Mouse (Mus musculus): Measurements from ENCODE around the gene Gm17402. TPM values are rescaled to one million over a fixed set of nuclear protein-coding genes. Genes with fewer than 3 reads are reported as not detected.

Gene Gm17402
- polyA plus RNA-seq (2014; fragmentation: Nextera tagmentation; extraction: Ambion mirVana) = not detected in 2 replicates

DNA sequence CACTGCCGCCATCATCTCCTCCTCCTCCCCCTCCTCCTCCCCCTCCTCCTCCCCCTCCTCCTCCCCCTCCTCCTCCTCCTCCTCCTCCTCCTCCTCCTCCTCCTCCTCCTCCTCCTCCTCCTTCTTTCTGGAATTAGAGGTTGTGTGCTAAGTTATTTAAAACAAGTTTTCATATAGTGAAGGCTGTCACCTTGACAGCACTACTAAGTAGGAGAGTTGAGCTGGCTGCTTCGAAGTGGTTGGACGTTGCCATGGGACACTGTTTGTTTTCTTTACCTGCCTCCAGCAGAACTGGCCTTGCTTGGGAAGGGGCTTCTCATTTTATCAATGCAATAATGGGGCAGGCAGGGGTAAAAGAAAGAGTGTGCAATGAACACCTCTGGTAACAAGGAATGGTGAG is at the start of gene Gm17402:
Gene Gm17402 (minus strand): TSS at position 101 of the 400 bp plus-strand sequence.
- Histone ChIP-seq H3K27ac (no peak within 1 kb of the TSS), H3K4me3 (replicated peaks; ENCODE audit: low read length) (peak within 1 kb of the TSS; percentile 56), H3K27me3 (ENCODE audit: control insufficient read depth, insufficient read depth, low read length) (peaks cover 17% of the 10 kb centered on the region), H3K9me3 (ENCODE audit: control insufficient read depth, low read length) (no peaks in the 10 kb centered on the region), H3K36me3 (replicated peaks; ENCODE audit: control insufficient read depth, insufficient read depth) (no peaks in the 10 kb centered on the region), H3K4me1 (replicated peaks; ENCODE audit: control insufficient read depth, insufficient read depth, low read length) (no peaks in the 10 kb centered on the region; the same call in 1 of the 2 replicates), H3K9ac (peak within 1 kb of the TSS; percentile 69), H3K4me2 (replicated peaks) (peak within 1 kb of the TSS; percentile 87)
- WGBS = 57% methylated on average over 3 of the region's 3 CpGs
- DNase-seq (ENCODE audit: low spot score) = no peak
- no peak for ATAC-seq (ENCODE audit: low FRiP score)

GRCm38 (mm10) chr3:67378215-67378614 is 3.3 kb upstream of the Gm17402 start:
- Histone ChIP-seq H3K27ac (no peak overlapping the region), H3K27me3 (ENCODE audit: control insufficient read depth, insufficient read depth, low read length) (peaks cover under 1% of the 10 kb centered on the region; the same call in 1 of the 2 replicates), H3K9me3 (ENCODE audit: control insufficient read depth, low read length) (no peaks in the 10 kb centered on the region), H3K4me3 (replicated peaks; ENCODE audit: low read length) (no peak overlapping the region), H3K9ac (no peak overlapping the region), H3K4me1 (replicated peaks; ENCODE audit: control insufficient read depth, insufficient read depth, low read length) (no peaks in the 10 kb centered on the region; the same call in 1 of the 2 replicates), H3K36me3 (replicated peaks; ENCODE audit: control insufficient read depth, insufficient read depth) (no peaks in the 10 kb centered on the region), H3K4me2 (replicated peaks) (no peak overlapping the region)
- no peak for DNase-seq (ENCODE audit: low spot score)
- ATAC-seq (ENCODE audit: low FRiP score) = no peak

- no peaks in the 10 kb centered on the region; the same call in 1 of the 2 replicates for H3K4me1 ChIP-seq (replicated peaks; ENCODE audit: control insufficient read depth, insufficient read depth, low read length)
- peak overlapping the region; percentile 87 for H3K4me2 ChIP-seq (replicated peaks)
- H3K27me3 ChIP-seq (ENCODE audit: control insufficient read depth, insufficient read depth, low read length) = peaks cover 17% of the 10 kb centered on the region
- H3K9ac ChIP-seq = peak overlapping the region; percentile 69
- DNase-seq (ENCODE audit: low spot score) = no peak
- no peak for ATAC-seq (ENCODE audit: low FRiP score)
- H3K9me3 ChIP-seq (ENCODE audit: control insufficient read depth, low read length) = no peaks in the 10 kb centered on the region
- no peak overlapping the region for H3K27ac ChIP-seq
- no peaks in the 10 kb centered on the region for H3K36me3 ChIP-seq (replicated peaks; ENCODE audit: control insufficient read depth, insufficient read depth)
- H3K4me3 ChIP-seq (replicated peaks; ENCODE audit: low read length) = peak overlapping the region; percentile 56
- 37% methylated on average over 7 of the region's 7 CpGs for WGBS
Measured at GRCm38 (mm10) chr3:67374360-67374778, 594 bp downstream of the Gm17402 start.

DNA sequence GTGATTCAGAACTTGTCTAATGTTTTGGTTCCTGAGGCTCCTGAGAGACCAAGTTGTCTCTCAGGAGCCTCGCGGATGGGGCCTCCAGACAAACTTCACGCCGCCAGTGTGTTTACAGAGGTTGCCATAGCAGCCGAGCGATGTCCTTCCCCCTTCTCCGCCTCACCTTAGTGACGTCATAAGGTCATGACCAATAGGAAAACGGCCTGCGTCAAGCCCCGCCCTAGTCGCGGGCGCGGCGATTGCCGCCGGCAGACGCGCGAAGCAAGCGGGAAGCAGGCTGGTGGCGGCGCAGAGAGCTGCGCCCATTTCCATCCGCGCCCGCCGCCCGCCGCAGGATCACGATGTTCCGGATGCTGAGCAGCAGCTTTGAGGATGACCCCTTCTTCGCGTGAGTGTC is 1.1 kb downstream of the Gm17402 start, which contains the start of gene Mlf1:
Gene Mlf1 (plus strand): TSS at position 226 of the 400 bp plus-strand sequence.
- DNase-seq (ENCODE audit: low spot score) (peak; percentile 97), ATAC-seq (ENCODE audit: low FRiP score) (peak; percentile 99)
- H3K36me3 ChIP-seq (replicated peaks; ENCODE audit: control insufficient read depth, insufficient read depth) = no peaks in the 10 kb centered on the region
- peak within 1 kb of the TSS; percentile 56 for H3K4me3 ChIP-seq (replicated peaks; ENCODE audit: low read length)
- H3K9me3 ChIP-seq (ENCODE audit: control insufficient read depth, low read length) = no peaks in the 10 kb centered on the region
- no peak within 1 kb of the TSS for H3K27ac ChIP-seq
- no peaks in the 10 kb centered on the region; the same call in 1 of the 2 replicates for H3K4me1 ChIP-seq (replicated peaks; ENCODE audit: control insufficient read depth, insufficient read depth, low read length)
- 0% methylated on average over 35 of the region's 35 CpGs for WGBS
- peak within 1 kb of the TSS; percentile 87 for H3K4me2 ChIP-seq (replicated peaks)
- peak within 1 kb of the TSS; percentile 69 for H3K9ac ChIP-seq
- H3K27me3 ChIP-seq (ENCODE audit: control insufficient read depth, insufficient read depth, low read length) = peaks cover 17% of the 10 kb centered on the region

- 60% methylated on average over 5 of the region's 5 CpGs for WGBS
- ATAC-seq (ENCODE audit: low FRiP score) = no peak
- Histone ChIP-seq H3K27me3 (ENCODE audit: control insufficient read depth, insufficient read depth, low read length) (peaks cover 17% of the 10 kb centered on the region), H3K4me2 (replicated peaks) (no peak overlapping the region), H3K27ac (no peak overlapping the region), H3K36me3 (replicated peaks; ENCODE audit: control insufficient read depth, insufficient read depth) (no peaks in the 10 kb centered on the region), H3K4me1 (replicated peaks; ENCODE audit: control insufficient read depth, insufficient read depth, low read length) (no peaks in the 10 kb centered on the region; the same call in 1 of the 2 replicates), H3K4me3 (replicated peaks; ENCODE audit: low read length) (no peak overlapping the region), H3K9me3 (ENCODE audit: control insufficient read depth, low read length) (no peaks in the 10 kb centered on the region), H3K9ac (no peak overlapping the region)
- DNase-seq (ENCODE audit: low spot score) = no peak
Measured at GRCm38 (mm10) chr3:67372781-67373180, 2.2 kb downstream of the Gm17402 start.

DNA sequence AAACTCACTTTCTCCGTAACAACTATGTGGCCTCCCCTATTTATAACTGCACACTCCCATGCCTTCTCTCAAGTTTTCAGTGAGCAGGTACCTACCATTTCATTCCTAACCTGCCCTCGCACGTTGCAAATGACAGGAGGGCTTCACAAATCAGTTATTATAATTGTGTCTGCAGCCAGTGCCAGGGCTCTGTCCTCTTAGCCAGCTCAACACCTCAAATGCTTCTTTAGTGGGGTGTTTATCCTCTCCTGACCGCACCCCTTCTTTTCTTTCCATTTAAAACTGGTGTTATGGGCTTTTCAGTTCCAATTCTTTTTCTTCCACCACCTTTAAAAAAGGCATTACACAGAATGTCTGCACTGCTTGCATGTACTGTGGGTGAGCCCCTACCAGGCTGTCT is 2.8 kb downstream of the Gm17402 start:
- H3K4me2 ChIP-seq (replicated peaks) = no peak overlapping the region
- WGBS = 71% methylated on average over 4 of the region's 4 CpGs
- no peak for ATAC-seq (ENCODE audit: low FRiP score)

GRCm38 (mm10) chr3:67369407-67370079 is 5.4 kb downstream of the Gm17402 start:
- Histone ChIP-seq H3K4me1 (replicated peaks; ENCODE audit: control insufficient read depth, insufficient read depth, low read length) (no peaks in the 10 kb centered on the region; the same call in 1 of the 2 replicates), H3K9ac (no peak overlapping the region), H3K9me3 (ENCODE audit: control insufficient read depth, low read length) (no peaks in the 10 kb centered on the region), H3K27me3 (ENCODE audit: control insufficient read depth, insufficient read depth, low read length) (peaks cover 17% of the 10 kb centered on the region), H3K36me3 (replicated peaks; ENCODE audit: control insufficient read depth, insufficient read depth) (no peaks in the 10 kb centered on the region), H3K4me3 (replicated peaks; ENCODE audit: low read length) (no peak overlapping the region), H3K27ac (no peak overlapping the region), H3K4me2 (replicated peaks) (no peak overlapping the region)
- DNase-seq (ENCODE audit: low spot score) = no peak
- WGBS = 88% methylated on average over 5 of the region's 5 CpGs
- no peak for ATAC-seq (ENCODE audit: low FRiP score)

More for the DNA sequence above, 2.8 kb downstream of the Gm17402 start:
- no peak overlapping the region for H3K9ac ChIP-seq
- no peaks in the 10 kb centered on the region for H3K36me3 ChIP-seq (replicated peaks; ENCODE audit: control insufficient read depth, insufficient read depth)
- no peak overlapping the region for H3K27ac ChIP-seq
- DNase-seq (ENCODE audit: low spot score) = no peak
- H3K9me3 ChIP-seq (ENCODE audit: control insufficient read depth, low read length) = no peaks in the 10 kb centered on the region
- no peak overlapping the region for H3K4me3 ChIP-seq (replicated peaks; ENCODE audit: low read length)
- peaks cover 17% of the 10 kb centered on the region for H3K27me3 ChIP-seq (ENCODE audit: control insufficient read depth, insufficient read depth, low read length)
- H3K4me1 ChIP-seq (replicated peaks; ENCODE audit: control insufficient read depth, insufficient read depth, low read length) = no peaks in the 10 kb centered on the region; the same call in 1 of the 2 replicates

DNA sequence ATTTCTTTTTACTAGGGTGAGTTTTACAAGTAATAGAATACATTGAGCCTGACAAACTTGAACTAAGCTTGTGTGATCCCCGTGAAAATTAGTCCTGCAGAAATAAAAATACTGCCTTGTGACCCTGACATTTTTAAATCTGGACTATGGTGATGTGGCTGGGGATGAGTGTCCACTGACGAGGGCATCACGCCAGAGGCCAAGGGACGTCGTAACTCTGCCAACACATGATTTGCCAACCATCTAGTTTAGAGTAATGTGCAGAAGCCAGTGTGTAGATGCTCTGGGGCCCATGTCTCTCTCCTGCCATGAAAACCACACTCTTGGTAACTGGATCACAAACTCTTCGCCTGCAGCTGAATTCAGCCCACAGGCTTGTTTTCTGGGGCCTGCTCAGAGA is 7.5 kb downstream of the Gm17402 start:
- WGBS = 88% methylated on average over 6 of the region's 6 CpGs
- H3K4me2 ChIP-seq (replicated peaks) = no peak overlapping the region
- no peak overlapping the region for H3K9ac ChIP-seq
- H3K27me3 ChIP-seq (ENCODE audit: control insufficient read depth, insufficient read depth, low read length) = peaks cover 9% of the 10 kb centered on the region
- H3K4me3 ChIP-seq (replicated peaks; ENCODE audit: low read length) = no peak overlapping the region
- no peak for DNase-seq (ENCODE audit: low spot score)
- ATAC-seq (ENCODE audit: low FRiP score) = no peak
- H3K27ac ChIP-seq = no peak overlapping the region
- H3K9me3 ChIP-seq (ENCODE audit: control insufficient read depth, low read length) = no peaks in the 10 kb centered on the region
- H3K36me3 ChIP-seq (replicated peaks; ENCODE audit: control insufficient read depth, insufficient read depth) = no peaks in the 10 kb centered on the region
- H3K4me1 ChIP-seq (replicated peaks; ENCODE audit: control insufficient read depth, insufficient read depth, low read length) = no peaks in the 10 kb centered on the region

DNA sequence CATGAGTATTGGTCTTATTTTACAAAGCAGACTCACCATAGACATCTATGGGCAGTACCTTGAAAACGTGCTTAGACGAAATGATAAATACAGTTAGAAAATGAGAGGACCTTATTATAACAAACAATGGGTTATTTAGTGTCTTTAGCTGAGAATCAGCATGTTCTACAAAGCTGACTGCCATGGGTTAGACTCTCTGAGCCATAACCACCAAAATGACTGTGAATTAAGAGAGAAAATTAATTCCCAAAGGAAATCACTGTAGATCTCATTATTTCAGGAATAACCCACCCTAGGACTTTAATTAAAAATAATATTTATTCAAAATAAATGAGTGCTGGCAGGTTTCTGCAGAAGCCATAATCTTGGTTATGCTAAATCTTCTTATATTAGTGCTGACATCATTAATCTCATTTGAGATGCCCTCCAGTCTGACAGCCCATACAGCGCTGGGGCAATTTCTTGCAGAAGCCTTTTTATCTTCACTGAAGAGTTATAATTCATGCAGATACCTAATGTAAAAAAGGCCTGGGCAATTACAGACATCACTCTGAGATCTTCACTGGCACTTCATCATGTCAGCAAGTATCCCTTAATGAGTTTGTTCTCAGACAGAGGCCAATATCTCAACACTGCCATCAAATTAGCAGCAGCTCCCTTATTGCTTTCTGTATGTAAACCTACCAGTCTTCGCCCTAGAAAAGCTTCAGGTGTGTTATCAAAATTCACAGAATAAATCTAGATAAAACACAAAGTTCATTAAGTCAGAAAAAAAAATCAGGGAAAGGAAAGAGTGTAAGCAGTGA is 8.7 kb downstream of the Gm17402 start:
- no peaks in the 10 kb centered on the region for H3K27me3 ChIP-seq (ENCODE audit: control insufficient read depth, insufficient read depth, low read length)

More for the DNA sequence above, 8.7 kb downstream of the Gm17402 start:
- Histone ChIP-seq H3K36me3 (replicated peaks; ENCODE audit: control insufficient read depth, insufficient read depth) (no peaks in the 10 kb centered on the region), H3K27ac (peak overlapping the region; percentile 35; the same call in 1 of the 2 replicates), H3K4me3 (replicated peaks; ENCODE audit: low read length) (no peak overlapping the region), H3K4me1 (replicated peaks; ENCODE audit: control insufficient read depth, insufficient read depth, low read length) (no peaks in the 10 kb centered on the region), H3K4me2 (replicated peaks) (no peak overlapping the region), H3K9me3 (ENCODE audit: control insufficient read depth, low read length) (no peaks in the 10 kb centered on the region), H3K9ac (no peak overlapping the region)
- peak; percentile 80 for ATAC-seq (ENCODE audit: low FRiP score)
- 55% methylated on average over 4 of the region's 4 CpGs for WGBS
- DNase-seq (ENCODE audit: low spot score) = no peak

Measured in hindbrain, embryonic 14.5 days (tissue).